Mouse (Mus musculus) liver, embryonic 14.5 days (tissue): ENCODE data around the gene Pip4p1. TPM values are rescaled to one million over a fixed set of nuclear protein-coding genes. Genes with fewer than 3 reads are reported as not detected.
"Not testable (repeated sequence)": the region's sequence is repeated elsewhere in the genome, so short reads cannot be mapped to it uniquely, and the experiment has no call there.

Experiments
- ATAC-seq: fragments of 200-750 bp; cut with Nextera tagmentation; 2 replicates; pipeline ENCODE4 v1.8.0; 2017; ENCODE audit warnings: moderate number of reproducible peaks, mild to moderate bottlenecking, moderate library complexity; ENCODE audit not compliant: insufficient read depth
- DNase-seq, 3 experiments: peaks; one replicate each; pipeline ENCODE4 v3.0.0-alpha.2; 2012 to 2013; ENCODE audit warnings: low read depth in 3 of 3, low spot score in 3 of 3
- H3K27ac ChIP-seq: fragments of 300-500 bp; sonication (generic); 2 replicates; pipeline ENCODE4 v1.5.1; 2014; ENCODE audit warnings: moderate library complexity, mild to moderate bottlenecking, control low read depth, inconsistent platforms
- H3K27me3 ChIP-seq: fragments of 300-500 bp; sonication (generic); 2 replicates; pipeline ENCODE4 v1.6.1; 2014; ENCODE audit warnings: mild to moderate bottlenecking, low read length, moderate library complexity; ENCODE audit not compliant: control insufficient read depth, insufficient read depth
- H3K36me3 ChIP-seq: fragments of 300-500 bp; sonication (generic); replicated peaks from 2 replicates; pipeline ENCODE4 v1.6.1; 2014; ENCODE audit warnings: low read depth; ENCODE audit not compliant: control insufficient read depth, insufficient read depth
- H3K4me1 ChIP-seq, 2 experiments: fragments of 200-500 bp in 1 of 2; fragments of 300-500 bp in 1 of 2; sonication (generic) in 1 of 2; replicated peaks; 2 replicates each; pipeline ENCODE4 v1.6.1; 2012 to 2014; ENCODE audit warnings: antibody characterized with exemption in 1 of 2, inconsistent platforms in 1 of 2, low read length in 1 of 2; ENCODE audit not compliant: control insufficient read depth in 2 of 2, insufficient read depth in 2 of 2
- H3K4me2 ChIP-seq: fragments of 300-500 bp; sonication (generic); 2 replicates; pipeline ENCODE4 v1.6.1; 2014; ENCODE audit warnings: low read depth, mild to moderate bottlenecking, control low read depth, moderate library complexity
- H3K4me3 ChIP-seq, 2 experiments: fragments of 200-500 bp in 1 of 2; fragments of 300-500 bp in 1 of 2; sonication (generic) in 1 of 2; 2 replicates each; pipeline ENCODE4 v1.5.1; 2012 to 2014; ENCODE audit warnings: low read depth in 2 of 2, low read length in 2 of 2, mild to moderate bottlenecking in 2 of 2, control low read depth in 1 of 2, inconsistent platforms in 1 of 2, moderate library complexity in 1 of 2; ENCODE audit not compliant: insufficient read depth in 1 of 2
- H3K9ac ChIP-seq: fragments of 300-500 bp; sonication (generic); replicated peaks from 2 replicates; pipeline ENCODE4 v1.6.1; 2014; ENCODE audit warnings: mild to moderate bottlenecking, control low read depth, moderate library complexity
- H3K9me3 ChIP-seq: fragments of 300-500 bp; sonication (generic); 2 replicates; pipeline ENCODE4 v1.6.1; 2016; ENCODE audit warnings: low read length, mixed read lengths; ENCODE audit not compliant: control insufficient read depth
- CTCF ChIP-seq: IDR thresholded peaks from 2 replicates; pipeline ENCODE4 v1.5.1; 2016; ENCODE audit warnings: antibody characterized with exemption, low read depth, control low read depth
- EP300 ChIP-seq: IDR thresholded peaks from 2 replicates; pipeline ENCODE4 v1.6.1; 2016; ENCODE audit warnings: antibody characterized with exemption, low read depth
- WGBS: fragments of 180-500 bp; shearing (Covaris S2); extraction: QIAGEN DNeasy Blood & Tissue Kit; methylation state at CpG from one replicate; pipeline ENCODE4 v1.1.7; 2014; ENCODE audit not compliant: insufficient replicate concordance; 5-methylcytosine and 5-hydroxymethylcytosine counted together
- polyA plus RNA-seq, 2 experiments: library from polyadenylated mRNA; depleted of rRNA in 1 of 2; stranded (reverse) in 1 of 2; unstranded in 1 of 2; fragments of >200 nt; fragmentation: Nextera tagmentation in 1 of 2; extraction: Ambion mirVana in 1 of 2; gene quantifications; 2 replicates each; pipeline versions ENCODE4 v1.2.1 to v1.2.3; 2012 to 2014

Pip4p1 gene
- polyA plus RNA-seq, 2 experiments, result 16.9 to 24.7 TPM

GRCm38 (mm10) chr14:50973700-50974099 lies 43.0 kb upstream of the Pip4p1 start:
- Histone ChIP-seq H3K27ac (no peak overlapping the region), H3K9me3 (no peaks in the 10 kb centered on the region), H3K9ac (no peak overlapping the region), H3K27me3 (no peaks in the 10 kb centered on the region), H3K4me2 (no peak overlapping the region), H3K4me1 (peaks cover 0 to 11% of the 10 kb centered on the region in 2 experiments; a peak in 2 of 4 replicates), H3K36me3 (no peaks in the 10 kb centered on the region), H3K4me3 (no peak overlapping the region)
- DNase-seq (no peak), ATAC-seq (no peak)
- TF ChIP-seq CTCF (no peak), EP300 (no peak)
- WGBS, result 50% methylated on average over 4 of the region's 4 CpGs

- H3K27ac ChIP-seq, H3K9me3 ChIP-seq, ATAC-seq, H3K36me3 ChIP-seq, H3K27me3 ChIP-seq, H3K4me2 ChIP-seq, H3K9ac ChIP-seq, H3K4me3 ChIP-seq, DNase-seq: not testable (repeated sequence)
- WGBS, result 69% methylated on average over 5 of the region's 5 CpGs
- H3K4me1 ChIP-seq, result peaks cover 0 to 11% of the 10 kb centered on the region in 2 experiments; a peak in 2 of 4 replicates
These were observed 42.4 kb upstream of the Pip4p1 start for GRCm38 (mm10) chr14:50973054-50973453.

DNA sequence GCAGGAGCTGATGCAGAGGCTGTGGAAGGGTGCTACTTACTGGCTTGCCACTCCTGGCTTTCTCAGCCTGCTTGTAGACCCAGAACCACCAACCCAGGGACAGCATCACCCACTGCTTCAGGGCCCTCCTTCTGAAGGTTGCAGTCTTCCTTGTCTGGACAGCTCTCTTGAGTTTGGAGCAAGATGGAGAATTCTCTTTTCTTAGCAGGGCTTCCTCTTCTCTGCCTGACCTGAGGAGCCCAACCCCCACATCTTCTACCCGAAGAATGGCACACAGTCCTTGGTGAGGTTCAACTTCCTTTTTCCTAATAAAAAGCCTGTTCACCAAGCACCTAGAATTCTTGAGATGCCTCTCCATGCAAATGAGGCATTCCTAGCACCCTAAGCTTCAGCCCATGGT lies 40.2 kb upstream of the Pip4p1 start:
- no peak for ATAC-seq
- H3K4me2 ChIP-seq, result no peak overlapping the region
- 19% methylated on average over 1 of the region's 1 CpGs for WGBS
- no peak for DNase-seq
- no peak for TF ChIP-seq EP300
- TF ChIP-seq CTCF, result no peak
- H3K4me1 ChIP-seq, result peaks cover 0 to 11% of the 10 kb centered on the region in 2 experiments; a peak in 2 of 4 replicates
- H3K27ac ChIP-seq, result no peak overlapping the region
- no peaks in the 10 kb centered on the region for H3K27me3 ChIP-seq
- no peak overlapping the region for H3K9ac ChIP-seq
- H3K4me3 ChIP-seq, result no peak overlapping the region
- no peaks in the 10 kb centered on the region for H3K9me3 ChIP-seq
- H3K36me3 ChIP-seq, result no peaks in the 10 kb centered on the region

DNA sequence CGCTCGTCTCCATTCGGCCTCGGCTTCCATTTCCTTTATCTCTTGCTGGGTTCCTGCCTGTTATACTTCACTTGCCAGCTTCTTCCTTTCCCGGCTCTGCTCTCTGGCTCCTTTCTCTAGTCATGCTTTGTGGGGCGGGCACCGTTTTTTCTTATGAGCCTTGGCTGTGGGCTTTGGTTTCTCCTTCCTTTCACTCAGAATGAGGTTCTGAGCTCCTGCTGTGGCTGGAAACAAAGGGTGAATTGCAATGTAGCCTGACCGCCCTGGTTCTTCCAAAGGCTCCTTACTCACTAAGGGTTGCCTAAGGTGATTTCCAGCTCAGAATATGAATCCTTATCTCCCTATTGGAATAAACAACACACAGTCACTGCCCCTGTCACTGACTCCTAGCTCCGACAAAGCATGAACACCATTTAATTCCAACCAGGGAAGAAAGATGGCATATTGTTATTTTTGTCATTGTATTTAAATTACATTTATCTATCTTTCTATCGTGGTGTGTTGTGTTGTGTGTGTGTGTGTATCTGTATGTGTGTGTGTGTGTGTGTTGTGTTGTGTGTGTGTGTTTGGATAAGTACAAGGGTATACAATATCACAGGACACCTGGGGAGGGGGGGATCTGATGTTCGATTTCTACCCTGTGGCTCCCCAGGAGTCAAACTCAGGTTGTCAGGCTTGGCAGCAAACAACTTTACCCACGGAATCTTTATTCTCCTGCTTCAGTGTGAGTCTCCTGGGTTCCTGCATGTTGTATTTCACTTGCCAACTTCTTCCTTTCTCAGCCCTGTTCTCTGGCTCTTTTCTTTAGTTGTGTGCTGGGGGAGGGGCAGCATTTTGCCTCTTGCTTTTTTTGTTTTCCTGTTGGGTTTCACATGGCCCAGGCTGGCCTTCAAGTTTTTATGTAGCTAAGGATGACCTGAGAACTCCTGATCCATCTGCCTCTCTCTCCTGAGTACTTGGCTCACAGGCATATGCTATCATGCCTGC lies 39.2 kb upstream of the Pip4p1 start:
- H3K4me3 ChIP-seq, result no peak overlapping the region
- H3K27ac ChIP-seq, result no peak overlapping the region
- no peaks in the 10 kb centered on the region for H3K9me3 ChIP-seq
- no peak for TF ChIP-seq EP300
- TF ChIP-seq CTCF, result no peak
- no peak for ATAC-seq
- H3K4me1 ChIP-seq, result peaks cover 0 to 11% of the 10 kb centered on the region in 2 experiments; a peak in 2 of 4 replicates
- no peaks in the 10 kb centered on the region for H3K27me3 ChIP-seq
- no peak overlapping the region for H3K9ac ChIP-seq
- WGBS, result 22% methylated on average over 12 of the region's 12 CpGs
- peak overlapping the region; percentile 27; the same call in 1 of the 2 replicates for H3K4me2 ChIP-seq
- no peaks in the 10 kb centered on the region for H3K36me3 ChIP-seq
- no peak for DNase-seq

GRCm38 (mm10) chr14:50969041-50969440 lies 38.4 kb upstream of the Pip4p1 start:
- no peak for ATAC-seq
- 46% methylated on average over 1 of the region's 1 CpGs for WGBS
- H3K36me3 ChIP-seq, result no peaks in the 10 kb centered on the region

More at GRCm38 (mm10) chr14:50969041-50969440, 38.4 kb upstream of the Pip4p1 start:
- H3K4me2 ChIP-seq, result no peak overlapping the region
- no peaks in the 10 kb centered on the region for H3K9me3 ChIP-seq
- no peak for DNase-seq
- no peak overlapping the region for H3K27ac ChIP-seq
- TF ChIP-seq CTCF (no peak), EP300 (no peak)
- no peak overlapping the region for H3K9ac ChIP-seq
- no peaks in the 10 kb centered on the region for H3K27me3 ChIP-seq
- H3K4me3 ChIP-seq, result no peak overlapping the region
- H3K4me1 ChIP-seq, result peaks cover 0 to 11% of the 10 kb centered on the region in 2 experiments; a peak in 2 of 4 replicates
